Mouse (Mus musculus) CD8-positive naive resting alpha-beta T cell, adult 2 months (primary cell): ENCODE results near the gene Chd5.

Experiments
- DNase-seq, 2 experiments: peaks; one replicate each; pipeline ENCODE4 v3.0.0; 2022; ENCODE audit warnings: low read depth in 2 of 2, low spot score in 2 of 2

Chd5 gene

GRCm38 (mm10) chr4:152317631-152318033 is 20.8 kb upstream of the Chd5 start:
- DNase-seq = no peak

- peak; percentile 30 to 55 for DNase-seq
These were observed 19.8 kb upstream of the Chd5 start, which contains the start of gene Rnf207 for GRCm38 (mm10) chr4:152318517-152319234. TSS of gene Rnf207 (minus strand) at chr4:152318993.

GRCm38 (mm10) chr4:152321464-152321863 is 17.0 kb upstream of the Chd5 start:
- no peak for DNase-seq

- no peak for DNase-seq
These were observed 13.5 kb upstream of the Chd5 start for GRCm38 (mm10) chr4:152324641-152325562.

- DNase-seq = peak; percentile 91 to 93
These were observed 12.7 kb upstream of the Chd5 start, which contains the start of gene Rpl22 for GRCm38 (mm10) chr4:152325574-152326411. TSS of gene Rpl22 (plus strand) at chr4:152325742.

GRCm38 (mm10) chr4:152326543-152326942 is 11.9 kb upstream of the Chd5 start:
- DNase-seq = no peak

- peak in 1 of 2 experiments; percentile 43 for DNase-seq
These were observed 9.8 kb upstream of the Chd5 start for GRCm38 (mm10) chr4:152328691-152329090.

GRCm38 (mm10) chr4:152332952-152333351 is 5.5 kb upstream of the Chd5 start:
- peak in 1 of 2 experiments; percentile 39 for DNase-seq

- DNase-seq = no peak
These were observed 4.9 kb upstream of the Chd5 start for GRCm38 (mm10) chr4:152333587-152333986.

- no peak for DNase-seq
These were observed 679 bp upstream of the Chd5 start for GRCm38 (mm10) chr4:152337772-152338171.

- DNase-seq = no peak
These were observed 891 bp downstream of the Chd5 start for GRCm38 (mm10) chr4:152339293-152339790.

- no peak for DNase-seq
These were observed 2.3 kb downstream of the Chd5 start for GRCm38 (mm10) chr4:152340584-152341284.

- DNase-seq = no peak
These were observed 4.8 kb downstream of the Chd5 start for GRCm38 (mm10) chr4:152343296-152343695.

- no peak for DNase-seq
These were observed 6.2 kb downstream of the Chd5 start for GRCm38 (mm10) chr4:152344651-152345050.

- DNase-seq = no peak
These were observed 6.9 kb downstream of the Chd5 start for GRCm38 (mm10) chr4:152345120-152345889.

GRCm38 (mm10) chr4:152349837-152350381 is 11.5 kb downstream of the Chd5 start:
- DNase-seq = no peak

- DNase-seq = no peak
These were observed 12.4 kb downstream of the Chd5 start for GRCm38 (mm10) chr4:152350722-152351421.
